Mouse (Mus musculus): ENCODE results near the gene Clca3a2. TPM values are rescaled to one million over a fixed set of nuclear protein-coding genes. Genes with fewer than 3 reads are reported as not detected.
"Not testable (repeated sequence)": the region's sequence is repeated elsewhere in the genome, so short reads cannot be mapped to it uniquely, and the experiment has no call there.

Clca3a2 gene
- total and polyA plus RNA-seq, 3 experiments = 0.16 to 0.29 TPM; not detected in 1

DNA sequence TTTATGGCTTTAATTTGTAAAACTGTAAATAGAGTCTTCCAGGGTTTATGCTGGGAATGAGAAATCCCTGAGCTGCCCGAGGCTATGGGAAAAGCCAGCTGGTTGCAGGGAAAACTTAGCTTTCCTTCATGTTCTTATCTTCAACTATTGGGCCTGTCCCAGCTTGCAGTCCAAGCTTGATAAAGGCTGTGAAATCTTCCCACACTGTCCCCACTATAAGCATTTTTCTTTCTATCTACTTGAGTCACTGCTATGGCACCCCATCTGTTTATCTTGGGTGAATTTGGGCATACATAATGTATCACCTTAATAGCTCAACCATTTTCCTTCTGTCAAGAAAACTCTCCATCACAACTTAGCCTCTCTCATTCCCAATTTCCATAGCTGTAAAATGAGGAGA lies 1.3 kb upstream of the Clca3a2 start:
- TF ChIP-seq CTCF (IDR thresholded peaks at IDR 0.05) (no peak), EP300 (IDR thresholded peaks at IDR 0.05; ENCODE audit: insufficient read depth, low read depth, low read length) (no peak), POLR2A (IDR thresholded peaks at IDR 0.05; ENCODE audit: insufficient read depth, low read depth, low read length) (no peak)
- DNase-seq = no peak
- Histone ChIP-seq H3K27ac (no peak overlapping the region), H3K4me3 (no peak overlapping the region), H3K79me2 (replicated peaks; ENCODE audit: control insufficient read depth, insufficient read depth, low read length) (no peaks in the 10 kb centered on the region), H3K27me3 (ENCODE audit: control insufficient read depth, insufficient read depth, low read length) (no peaks in the 10 kb centered on the region), H3K9ac (ENCODE audit: low read depth, low read length) (no peak overlapping the region), H3K4me1 (ENCODE audit: control insufficient read depth, insufficient read depth, low read length) (peaks cover 1% of the 10 kb centered on the region), H3K36me3 (ENCODE audit: control insufficient read depth, insufficient read depth, low read length) (no peaks in the 10 kb centered on the region)
- intact Hi-C loops (cut with DNase I) = loop anchor here (10.0 kb wide), 2 partner anchors 204 to 314 kb away; no protein-coding TSS in a partner anchor
- WGBS = 29% methylated on average over 1 of the region's 1 CpGs

DNA sequence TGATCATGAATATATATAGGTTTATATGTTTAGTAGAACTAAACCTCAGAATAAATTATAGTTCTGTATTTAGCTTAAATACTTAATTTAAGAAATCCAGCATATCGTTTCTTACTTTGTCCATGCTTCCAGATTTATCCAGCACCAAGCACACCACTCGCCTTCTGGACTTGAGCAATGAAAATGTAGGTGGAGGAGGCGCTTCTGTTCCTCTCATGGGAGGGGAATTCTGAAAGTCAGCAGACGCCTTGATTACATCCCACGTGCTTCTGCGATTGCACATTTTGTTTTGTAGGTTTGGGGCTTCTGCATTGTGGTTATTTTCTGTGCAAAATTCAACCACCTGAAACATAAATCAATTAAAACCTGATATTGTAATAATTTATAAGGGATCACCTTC lies 6.0 kb downstream of the Clca3a2 start:
- H3K27ac ChIP-seq; H3K36me3 ChIP-seq (ENCODE audit: control insufficient read depth, insufficient read depth, low read length); H3K9ac ChIP-seq (ENCODE audit: low read depth, low read length); H3K79me2 ChIP-seq (replicated peaks; ENCODE audit: control insufficient read depth, insufficient read depth, low read length); DNase-seq; H3K27me3 ChIP-seq (ENCODE audit: control insufficient read depth, insufficient read depth, low read length); H3K4me1 ChIP-seq (ENCODE audit: control insufficient read depth, insufficient read depth, low read length); H3K4me3 ChIP-seq: not testable (repeated sequence)
- intact Hi-C loops (cut with DNase I) = loop anchor here (10.0 kb wide), 1 partner anchor 59 kb away; no protein-coding TSS in a partner anchor
- 77% methylated on average over 6 of the region's 6 CpGs for WGBS

- Histone ChIP-seq H3K4me1 (ENCODE audit: control insufficient read depth, insufficient read depth, low read length) (no peaks in the 10 kb centered on the region), H3K27me3 (ENCODE audit: control insufficient read depth, insufficient read depth, low read length) (no peaks in the 10 kb centered on the region), H3K9ac (ENCODE audit: low read depth, low read length) (no peak overlapping the region), H3K36me3 (ENCODE audit: control insufficient read depth, insufficient read depth, low read length) (no peaks in the 10 kb centered on the region), H3K27ac (no peak overlapping the region), H3K79me2 (replicated peaks; ENCODE audit: control insufficient read depth, insufficient read depth, low read length) (no peaks in the 10 kb centered on the region), H3K4me3 (no peak overlapping the region)
- TF ChIP-seq POLR2A (IDR thresholded peaks at IDR 0.05; ENCODE audit: insufficient read depth, low read depth, low read length) (no peak), EP300 (IDR thresholded peaks at IDR 0.05; ENCODE audit: insufficient read depth, low read depth, low read length) (no peak), CTCF (IDR thresholded peaks at IDR 0.05) (no peak)
- WGBS = 42% methylated on average over 3 of the region's 3 CpGs
- intact Hi-C loops (cut with DNase I) = loop anchor here (10.0 kb wide), 1 partner anchor 57 kb away; no protein-coding TSS in a partner anchor
- no peak for DNase-seq
Observed at GRCm38 (mm10) chr3:144811821-144812220, 7.5 kb downstream of the Clca3a2 start.

- H3K79me2 ChIP-seq (replicated peaks; ENCODE audit: control insufficient read depth, insufficient read depth, low read length); H3K27ac ChIP-seq; DNase-seq; H3K36me3 ChIP-seq (ENCODE audit: control insufficient read depth, insufficient read depth, low read length); H3K4me3 ChIP-seq; H3K27me3 ChIP-seq (ENCODE audit: control insufficient read depth, insufficient read depth, low read length); H3K9ac ChIP-seq (ENCODE audit: low read depth, low read length); H3K4me1 ChIP-seq (ENCODE audit: control insufficient read depth, insufficient read depth, low read length); intact Hi-C loops (cut with DNase I): not testable (repeated sequence)
- WGBS = 59% methylated on average over 15 of the region's 17 CpGs
Observed at GRCm38 (mm10) chr3:144808153-144808925, 11.0 kb downstream of the Clca3a2 start.

DNA sequence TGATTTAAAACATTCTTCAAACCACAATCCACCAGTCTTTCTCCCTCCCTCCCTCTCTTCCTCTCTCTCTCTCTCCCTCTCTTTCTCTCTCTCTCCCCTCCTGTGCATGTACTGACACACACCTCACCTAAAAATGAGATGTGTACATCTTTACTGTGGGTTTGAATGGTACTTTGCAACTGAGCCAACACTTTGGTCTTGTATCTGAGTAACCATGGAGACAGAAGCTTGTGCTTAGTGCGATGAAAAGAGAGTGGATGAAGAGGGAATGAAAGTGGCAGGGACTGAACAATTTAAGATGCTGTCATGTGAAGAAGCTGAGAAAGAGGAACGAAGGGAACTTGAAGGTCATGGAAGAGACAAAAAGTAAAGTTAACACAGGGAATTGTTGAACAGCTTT lies 12.7 kb downstream of the Clca3a2 start:
- 59% methylated on average over 2 of the region's 2 CpGs for WGBS
- not testable (repeated sequence) for H3K27ac ChIP-seq

DNA sequence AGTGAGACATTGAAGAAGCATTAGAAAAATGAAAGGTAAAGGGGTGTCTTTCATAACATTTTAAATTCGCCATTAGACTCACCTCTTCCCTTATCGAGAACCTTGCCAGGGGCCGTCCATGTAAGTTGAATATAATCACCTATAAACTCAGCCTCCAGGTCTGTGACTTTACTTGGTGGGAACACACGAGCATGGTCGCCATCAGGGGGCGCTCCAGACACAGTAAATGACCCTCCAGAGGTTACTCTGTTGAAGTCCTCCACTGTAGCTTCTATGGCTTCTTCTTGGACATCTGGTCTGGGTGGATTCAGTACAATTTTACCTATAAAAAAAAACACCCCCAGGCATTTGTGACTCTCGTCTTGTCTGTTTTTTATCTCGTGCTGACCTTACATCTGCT lies 17.4 kb downstream of the Clca3a2 start:
- Histone ChIP-seq H3K36me3 (ENCODE audit: control insufficient read depth, insufficient read depth, low read length) (no peaks in the 10 kb centered on the region), H3K4me3 (no peak overlapping the region), H3K27me3 (ENCODE audit: control insufficient read depth, insufficient read depth, low read length) (no peaks in the 10 kb centered on the region), H3K4me1 (ENCODE audit: control insufficient read depth, insufficient read depth, low read length) (no peaks in the 10 kb centered on the region), H3K27ac (no peak overlapping the region), H3K79me2 (replicated peaks; ENCODE audit: control insufficient read depth, insufficient read depth, low read length) (no peaks in the 10 kb centered on the region), H3K9ac (ENCODE audit: low read depth, low read length) (no peak overlapping the region)
- 36% methylated on average over 8 of the region's 8 CpGs for WGBS
- intact Hi-C loops (cut with DNase I) = no loop called here
- TF ChIP-seq CTCF (IDR thresholded peaks at IDR 0.05) = peak; percentile 50
- TF ChIP-seq POLR2A (IDR thresholded peaks at IDR 0.05; ENCODE audit: insufficient read depth, low read depth, low read length) = no peak
- DNase-seq = peak in 1 of 2 experiments; percentile 22

More for the DNA sequence above, 12.7 kb downstream of the Clca3a2 start:
- H3K4me1 ChIP-seq (ENCODE audit: control insufficient read depth, insufficient read depth, low read length); H3K27me3 ChIP-seq (ENCODE audit: control insufficient read depth, insufficient read depth, low read length); intact Hi-C loops (cut with DNase I); H3K79me2 ChIP-seq (replicated peaks; ENCODE audit: control insufficient read depth, insufficient read depth, low read length); H3K36me3 ChIP-seq (ENCODE audit: control insufficient read depth, insufficient read depth, low read length); DNase-seq; H3K9ac ChIP-seq (ENCODE audit: low read depth, low read length); H3K4me3 ChIP-seq: not testable (repeated sequence)
